Mouse (Mus musculus): ENCODE data around the gene Gna15.

DNA sequence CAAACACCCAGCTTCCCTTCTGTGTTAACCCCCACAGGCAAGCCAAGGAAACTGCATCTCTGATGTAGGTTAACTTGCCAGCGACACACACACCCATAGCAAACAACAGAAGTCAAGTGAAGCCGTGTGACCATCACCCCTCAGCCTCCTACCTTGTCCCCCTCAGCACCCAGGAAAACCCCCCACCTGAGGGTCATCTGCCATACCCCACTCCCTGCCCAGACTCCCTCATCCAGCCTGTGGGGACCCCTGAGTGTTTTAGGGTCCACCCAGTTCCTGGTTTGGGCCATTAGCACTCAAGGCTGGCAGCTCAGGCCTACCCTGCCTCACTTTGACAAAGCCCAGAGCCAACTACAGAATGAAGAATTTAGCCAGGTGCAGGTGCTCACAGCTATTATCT, 58.0 kb downstream of the Gna15 start:
- TF ChIP-seq CTCF (IDR thresholded peaks at IDR 0.05; ENCODE audit: borderline replicate concordance, insufficient read depth, low read depth, low read length) (no peak), POLR2A (IDR thresholded peaks at IDR 0.05; ENCODE audit: borderline replicate concordance, insufficient read depth, low read length) (no peak)

All from cerebellum, adult 2 months (tissue).